Mouse (Mus musculus) lung, postnatal 0 days (tissue): ENCODE data around the gene Myo10.

Experiments
- CTCF ChIP-seq: IDR thresholded peaks from 2 replicates; pipeline ENCODE4 v1.5.1; 2016; ENCODE audit warnings: antibody characterized with exemption, mild to moderate bottlenecking
- EP300 ChIP-seq: IDR thresholded peaks from 2 replicates; pipeline ENCODE4 v1.6.1; 2016; ENCODE audit warnings: antibody characterized with exemption, mild to moderate bottlenecking, control low read depth

- TF ChIP-seq CTCF (no peak), EP300 (no peak)
These were observed 644 bp downstream of the Myo10 start for GRCm38 (mm10) chr15:25622867-25623471.
